ENCODE assay signal across 16 mouse cellular contexts in the genomic region with DNA sequence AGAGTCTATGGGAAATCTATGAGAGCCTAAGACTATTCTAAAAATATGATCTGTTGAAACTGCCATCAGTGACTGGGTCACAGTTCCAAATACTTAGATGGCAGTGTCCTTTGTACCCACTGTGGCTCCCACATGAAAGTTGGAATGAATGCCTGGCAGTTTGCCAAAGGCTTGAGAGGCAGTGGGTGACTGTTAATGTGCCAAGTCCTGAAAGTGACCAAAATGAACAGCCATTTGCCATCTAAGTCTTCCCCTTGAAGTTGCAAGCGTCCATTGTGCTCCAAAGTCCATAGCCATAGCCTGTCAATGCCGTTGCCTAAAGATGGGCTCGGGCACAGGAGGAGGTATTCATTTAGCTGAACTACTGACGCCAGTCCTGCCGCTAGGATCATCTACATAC. TPM values are rescaled to one million over a fixed set of nuclear protein-coding genes. Genes with fewer than 3 reads are reported as not detected.
DNase-seq lines count a peak whose midpoint lies in the region; ATAC-seq and TF ChIP-seq lines count a peak whose summit lies in the region.
"Had no signal": no experiment of that assay in that cellular context is flagged by ENCODE, and none has a peak within 500 bp of the region (broad histone marks: within the 10 kb centered on the region; RNA-seq: fewer than 3 reads in every experiment).

No protein-coding gene starts in this region.

- no peaks in the 10 kb centered on the region for H3K9me3 ChIP-seq in embryonic facial prominence, embryonic 14.5 days (ENCODE audit: control insufficient read depth, low read length)
- H3K9me3 ChIP-seq in embryonic facial prominence, embryonic 10.5 days = 0 out of 2 replicates have a peak, but pooled peaks cover 3% of the 10 kb centered on the region
- no peaks in the 10 kb centered on the region for H3K9me3 ChIP-seq in hindbrain, postnatal 0 days (ENCODE audit: low read length)
- no peaks in the 10 kb centered on the region for H3K9me3 ChIP-seq in hindbrain, embryonic 11.5 days (ENCODE audit: control insufficient read depth, low read length)
- H3K9me3 ChIP-seq in lung, embryonic 16.5 days (ENCODE audit: control insufficient read depth, low read length) = no peaks in the 10 kb centered on the region
- H3K9me3 ChIP-seq: heart, embryonic 15.5 days; liver, embryonic 15.5 days had no signal

- no peak overlapping the region for H3K4me2 ChIP-seq in embryonic facial prominence, embryonic 14.5 days (ENCODE audit: low read depth, low read length)
- no peak overlapping the region for H3K4me2 ChIP-seq in hindbrain, postnatal 0 days (ENCODE audit: low read depth, low read length)
- H3K4me2 ChIP-seq in hindbrain, embryonic 11.5 days (replicated peaks; ENCODE audit: low read depth, low read length) = no peak overlapping the region
- no peak overlapping the region for H3K4me2 ChIP-seq in lung, embryonic 16.5 days (ENCODE audit: low read depth, low read length)
- H3K4me2 ChIP-seq: heart, embryonic 15.5 days; liver, embryonic 15.5 days had no signal

- no peaks in the 10 kb centered on the region for H3K4me1 ChIP-seq in embryonic facial prominence, embryonic 14.5 days (ENCODE audit: control insufficient read depth, insufficient read depth, low read length)
- H3K4me1 ChIP-seq in embryonic facial prominence, embryonic 10.5 days = no peaks in the 10 kb centered on the region
- H3K4me1 ChIP-seq in hindbrain, postnatal 0 days (ENCODE audit: insufficient read depth, low read length) = no peaks in the 10 kb centered on the region
- no peaks in the 10 kb centered on the region for H3K4me1 ChIP-seq in hindbrain, embryonic 11.5 days (replicated peaks; ENCODE audit: control insufficient read depth, insufficient read depth, low read length)
- 0 out of 2 replicates have a peak, but pooled peaks cover 5% of the 10 kb centered on the region for H3K4me1 ChIP-seq in lung, embryonic 16.5 days (replicated peaks; ENCODE audit: control insufficient read depth, insufficient read depth, low read length)
- H3K4me1 ChIP-seq: liver, embryonic 15.5 days had no signal

- no peaks in the 10 kb centered on the region for H3K27me3 ChIP-seq in embryonic facial prominence, embryonic 14.5 days (replicated peaks; ENCODE audit: control insufficient read depth, insufficient read depth, low read length)
- H3K27me3 ChIP-seq in embryonic facial prominence, embryonic 10.5 days (replicated peaks; ENCODE audit: low read depth, poor library complexity, severe bottlenecking) = no peaks in the 10 kb centered on the region
- H3K27me3 ChIP-seq in hindbrain, postnatal 0 days (ENCODE audit: insufficient read depth, low read length) = no peaks in the 10 kb centered on the region
- no peaks in the 10 kb centered on the region for H3K27me3 ChIP-seq in hindbrain, embryonic 11.5 days (ENCODE audit: control insufficient read depth, insufficient read depth, low read length)
- no peaks in the 10 kb centered on the region for H3K27me3 ChIP-seq in lung, embryonic 16.5 days (ENCODE audit: control insufficient read depth, insufficient read depth, low read depth, low read length)
- H3K27me3 ChIP-seq: heart, embryonic 15.5 days; liver, embryonic 15.5 days had no signal

- no peak for TF ChIP-seq POLR2A in brain, embryonic 14.5 days (IDR thresholded peaks at IDR 0.05; ENCODE audit: borderline replicate concordance, extremely low read depth, insufficient read depth, insufficient read length, poor library complexity, severe bottlenecking)

- no peak overlapping the region for H3K9ac ChIP-seq in embryonic facial prominence, embryonic 14.5 days (ENCODE audit: low read depth, low read length)
- no peak overlapping the region for H3K9ac ChIP-seq in hindbrain, postnatal 0 days (replicated peaks; ENCODE audit: low read length)
- no peak overlapping the region for H3K9ac ChIP-seq in hindbrain, embryonic 11.5 days (ENCODE audit: low read depth, low read length)
- H3K9ac ChIP-seq in lung, embryonic 16.5 days (ENCODE audit: low read length) = no peak overlapping the region
- H3K9ac ChIP-seq: heart, embryonic 15.5 days; liver, embryonic 15.5 days had no signal

- WGBS in embryonic facial prominence, embryonic 14.5 days = 84% methylated on average over 5 of the region's 5 CpGs
- WGBS in embryonic facial prominence, embryonic 10.5 days = 94% methylated on average over 5 of the region's 5 CpGs
- 48% methylated on average over 5 of the region's 5 CpGs for WGBS in hindbrain, postnatal 0 days
- WGBS in hindbrain, embryonic 11.5 days = 91% methylated on average over 5 of the region's 5 CpGs
- WGBS in lung, embryonic 16.5 days = 77% methylated on average over 5 of the region's 5 CpGs

- TF ChIP-seq CTCF in hindbrain, postnatal 0 days (IDR thresholded peaks at IDR 0.05; ENCODE audit: low read depth) = no peak
- no peak for TF ChIP-seq CTCF in brain, embryonic 14.5 days (IDR thresholded peaks at IDR 0.05; ENCODE audit: borderline replicate concordance, extremely low read depth, insufficient read depth, insufficient read length)

- DNase-seq in embryonic facial prominence, embryonic 14.5 days (ENCODE audit: low spot score) = peak; percentile 21
- no peak for DNase-seq in embryonic facial prominence, embryonic 10.5 days (ENCODE audit: low spot score)
- peak; percentile 73 for DNase-seq in hindbrain, postnatal 0 days (ENCODE audit: low spot score)
- DNase-seq in hindbrain, embryonic 11.5 days (ENCODE audit: low spot score) = no peak
- no peak for DNase-seq in lung, postnatal 25 days (ENCODE audit: low spot score)
- peak; percentile 61 for DNase-seq in brain, embryonic 14.5 days (ENCODE audit: low read depth)
- no peak for DNase-seq in spleen, postnatal 36 days (ENCODE audit: low spot score in 2 of 2)
- DNase-seq: adrenal gland, postnatal 36 days; B cell, adult 2 months; cerebellum, adult 11 months; gastrocnemius, postnatal 25 days; layer of hippocampus, adult 9-11 months had no signal

- H3K27ac ChIP-seq in embryonic facial prominence, embryonic 14.5 days (replicated peaks; ENCODE audit: low read depth, low read length) = no peak overlapping the region
- no peak overlapping the region for H3K27ac ChIP-seq in embryonic facial prominence, embryonic 10.5 days (replicated peaks)
- no peak overlapping the region for H3K27ac ChIP-seq in hindbrain, postnatal 0 days
- no peak overlapping the region for H3K27ac ChIP-seq in hindbrain, embryonic 11.5 days (ENCODE audit: low read depth, low read length)
- no peak overlapping the region for H3K27ac ChIP-seq in lung, embryonic 16.5 days (ENCODE audit: low read length)
- H3K27ac ChIP-seq: heart, embryonic 15.5 days; liver, embryonic 15.5 days had no signal

- ATAC-seq in embryonic facial prominence, embryonic 14.5 days (ENCODE audit: low read depth) = no peak
- ATAC-seq in hindbrain, postnatal 0 days = peak; percentile 80
- no peak for ATAC-seq in hindbrain, embryonic 11.5 days (ENCODE audit: low FRiP score)
- ATAC-seq in lung, embryonic 16.5 days (ENCODE audit: low read depth) = peak; percentile 36; the same call in 1 of the 2 replicates
- ATAC-seq: forebrain, embryonic 16.5 days had no signal

- no peaks in the 10 kb centered on the region for H3K36me3 ChIP-seq in embryonic facial prominence, embryonic 14.5 days (ENCODE audit: control insufficient read depth, insufficient read depth, low read length)
- H3K36me3 ChIP-seq in embryonic facial prominence, embryonic 10.5 days (replicated peaks) = no peaks in the 10 kb centered on the region
- no peaks in the 10 kb centered on the region for H3K36me3 ChIP-seq in hindbrain, postnatal 0 days (ENCODE audit: insufficient read depth, low read length)
- no peaks in the 10 kb centered on the region for H3K36me3 ChIP-seq in hindbrain, embryonic 11.5 days (ENCODE audit: control insufficient read depth, insufficient read depth, low read length)
- H3K36me3 ChIP-seq in lung, embryonic 16.5 days (ENCODE audit: control insufficient read depth, insufficient read depth, low read length) = no peaks in the 10 kb centered on the region
- H3K36me3 ChIP-seq: heart, embryonic 15.5 days; liver, embryonic 15.5 days had no signal

- H3K4me3 ChIP-seq in embryonic facial prominence, embryonic 14.5 days (ENCODE audit: low read depth, low read length) = no peak overlapping the region
- no peak overlapping the region for H3K4me3 ChIP-seq in embryonic facial prominence, embryonic 10.5 days
- no peak overlapping the region for H3K4me3 ChIP-seq in hindbrain, postnatal 0 days (ENCODE audit: low read length)
- H3K4me3 ChIP-seq in hindbrain, embryonic 11.5 days (ENCODE audit: low read depth, low read length) = no peak overlapping the region
- H3K4me3 ChIP-seq in lung, embryonic 16.5 days (ENCODE audit: low read length) = no peak overlapping the region
- H3K4me3 ChIP-seq: heart, embryonic 15.5 days; liver, embryonic 15.5 days had no signal

RNA-seq across cellular contexts. Expression of a gene that starts 19.1 kb away (rescaled TPM):
- polyA plus RNA-seq in embryonic facial prominence, embryonic 14.5 days (2014; fragmentation: Nextera tagmentation; extraction: Ambion mirVana) = 26.9 and 32.2 TPM in 2 replicates
- polyA plus RNA-seq in embryonic facial prominence, embryonic 10.5 days (2016; fragmentation: Nextera tagmentation; extraction: Ambion mirVana) = 67.7 and 70.1 TPM in 2 replicates
- total RNA-seq in hindbrain, postnatal 0 days (2014; rRNA removed) = 25.0 and 25.6 TPM in 2 replicates
- 35.2 and 35.9 TPM in 2 replicates for polyA plus RNA-seq in hindbrain, postnatal 0 days (2015; fragmentation: Nextera tagmentation; extraction: Ambion mirVana)
- 57.9 and 61.3 TPM in 2 replicates for polyA plus RNA-seq in hindbrain, embryonic 11.5 days (2014; fragmentation: Nextera tagmentation; extraction: Ambion mirVana)
- polyA plus RNA-seq in lung, embryonic 16.5 days (2015; fragmentation: Nextera tagmentation; extraction: Ambion mirVana) = 42.5 and 46.9 TPM in 2 replicates
- 27.1 and 35.5 TPM in 2 replicates for polyA plus RNA-seq in brain, embryonic 14.5 days (2012; rRNA removed)

Comparison
In these comparisons a context has a peak if more than half of its experiments do, and no peak if none do; other contexts are left out.
1. ATAC-seq: peak in hindbrain, postnatal 0 days (single experiment) and lung, embryonic 16.5 days (single experiment); none in embryonic facial prominence, embryonic 14.5 days (single experiment) and hindbrain, embryonic 11.5 days (single experiment).
2. DNase-seq: peak in embryonic facial prominence, embryonic 14.5 days (single experiment), hindbrain, postnatal 0 days (single experiment) and brain, embryonic 14.5 days (single experiment); none in embryonic facial prominence, embryonic 10.5 days (single experiment), hindbrain, embryonic 11.5 days (single experiment), lung, postnatal 25 days (single experiment) and spleen, postnatal 36 days (0 of 2).